Mouse (Mus musculus) kidney, adult 2 months (tissue): Measurements from ENCODE around the gene Svip.

Source experiments
- CTCF ChIP-seq: fragments of 200-500 bp; conservative IDR thresholded peaks from 2 replicates; pipeline ENCODE4 v1.5.1; 2011; ENCODE audit warnings: low read depth, mild to moderate bottlenecking, control low read depth, low read length, moderate library complexity, mixed read lengths; ENCODE audit not compliant: insufficient read depth, insufficient read length
- POLR2A ChIP-seq: fragments of 200-500 bp; IDR thresholded peaks from one replicate; pipeline ENCODE4 v1.6.1; 2011; ENCODE audit warnings: low read depth, low read length, control low read depth

GRCm38 (mm10) chr7:51979271-51979670 is 26.5 kb downstream of the Svip start:
- no peak for TF ChIP-seq POLR2A
- TF ChIP-seq CTCF: peak; percentile 36; the same call in 1 of the 2 replicates
